Mouse (Mus musculus): ENCODE measurements around the gene Maml1.

Maml1 gene

GRCm38 (mm10) chr11:50280053-50280452 lies 12.1 kb downstream of the Maml1 start:
- peak; percentile 82 for DNase-seq (ENCODE audit: low read depth, low spot score)

- no peak for DNase-seq (ENCODE audit: low read depth, low spot score)
These were observed 13.1 kb downstream of the Maml1 start for GRCm38 (mm10) chr11:50279005-50279404.

GRCm38 (mm10) chr11:50277706-50278105 lies 14.4 kb downstream of the Maml1 start:
- DNase-seq (ENCODE audit: low read depth, low spot score) = no peak

- DNase-seq (ENCODE audit: low read depth, low spot score) = peak; percentile 62
These were observed 15.1 kb downstream of the Maml1 start for GRCm38 (mm10) chr11:50277025-50277424.

GRCm38 (mm10) chr11:50275568-50276151 lies 16.5 kb downstream of the Maml1 start:
- no peak for DNase-seq (ENCODE audit: low read depth, low spot score)

- DNase-seq (ENCODE audit: low read depth, low spot score) = no peak
These were observed 17.0 kb downstream of the Maml1 start for GRCm38 (mm10) chr11:50275077-50275476.

- no peak for DNase-seq (ENCODE audit: low read depth, low spot score)
These were observed 19.3 kb downstream of the Maml1 start for GRCm38 (mm10) chr11:50272819-50273218.

GRCm38 (mm10) chr11:50269885-50270284 lies 22.2 kb downstream of the Maml1 start:
- DNase-seq (ENCODE audit: low read depth, low spot score) = no peak

- peak; percentile 57 for DNase-seq (ENCODE audit: low read depth, low spot score)
These were observed 22.9 kb downstream of the Maml1 start for GRCm38 (mm10) chr11:50269163-50269562.

- peak; percentile 69 for DNase-seq (ENCODE audit: low read depth, low spot score)
These were observed 25.1 kb downstream of the Maml1 start for GRCm38 (mm10) chr11:50266997-50267396.

- peak; percentile 57 for DNase-seq (ENCODE audit: low read depth, low spot score)
These were observed 26.2 kb downstream of the Maml1 start for GRCm38 (mm10) chr11:50265931-50266330.

GRCm38 (mm10) chr11:50263198-50263597 lies 28.9 kb downstream of the Maml1 start:
- no peak for DNase-seq (ENCODE audit: low read depth, low spot score)

- DNase-seq (ENCODE audit: low read depth, low spot score) = no peak
These were observed 30.1 kb downstream of the Maml1 start for GRCm38 (mm10) chr11:50262020-50262419.

GRCm38 (mm10) chr11:50258310-50258709 lies 33.8 kb downstream of the Maml1 start:
- DNase-seq (ENCODE audit: low read depth, low spot score) = no peak

- no peak for DNase-seq (ENCODE audit: low read depth, low spot score)
These were observed 35.5 kb downstream of the Maml1 start for GRCm38 (mm10) chr11:50256615-50257014.

- DNase-seq (ENCODE audit: low read depth, low spot score) = no peak
These were observed 38.0 kb downstream of the Maml1 start for GRCm38 (mm10) chr11:50254010-50254580.

GRCm38 (mm10) chr11:50253393-50253792 lies 38.7 kb downstream of the Maml1 start:
- DNase-seq (ENCODE audit: low read depth, low spot score) = no peak

- DNase-seq (ENCODE audit: low read depth, low spot score) = peak; percentile 33
These were observed 39.3 kb downstream of the Maml1 start for GRCm38 (mm10) chr11:50252684-50253265.

GRCm38 (mm10) chr11:50252166-50252565 lies 39.9 kb downstream of the Maml1 start:
- peak; percentile 79 for DNase-seq (ENCODE audit: low read depth, low spot score)

GRCm38 (mm10) chr11:50248473-50249171 lies 43.5 kb downstream of the Maml1 start:
- no peak for DNase-seq (ENCODE audit: low read depth, low spot score)

- peak; percentile 53 for DNase-seq (ENCODE audit: low read depth, low spot score)
These were observed 46.8 kb downstream of the Maml1 start for GRCm38 (mm10) chr11:50245269-50245668.

- no peak for DNase-seq (ENCODE audit: low read depth, low spot score)
These were observed 48.2 kb downstream of the Maml1 start for GRCm38 (mm10) chr11:50243926-50244325.
